Mouse (Mus musculus) cerebellum, postnatal 14 days (tissue): ENCODE results near the gene Psma3.

Experiments used
- DNase-seq, 2 experiments: peaks; one replicate each; pipeline ENCODE4 v3.0.0; 2021; ENCODE audit warnings: mixed read lengths in 2 of 2

The Psma3 gene

GRCm38 (mm10) chr12:70974441-70975266 is at the start of gene Psma3:
Psma3 (plus strand) TSS chr12:70974621.
- DNase-seq, result peak; percentile 91 to 92

- no peak for DNase-seq
Observed at GRCm38 (mm10) chr12:70929781-70930180, 44.6 kb upstream of the Psma3 start.

- peak; percentile 32 to 52 for DNase-seq
Observed at GRCm38 (mm10) chr12:70937150-70937549, 37.3 kb upstream of the Psma3 start.

- peak; percentile 97 for DNase-seq
Observed at GRCm38 (mm10) chr12:70937571-70938384, 36.6 kb upstream of the Psma3 start, which contains the start of gene Actr10. Actr10 (plus strand) TSS chr12:70937857.

GRCm38 (mm10) chr12:70940806-70941205 is 33.6 kb upstream of the Psma3 start:
- no peak for DNase-seq

GRCm38 (mm10) chr12:70944181-70944580 is 30.2 kb upstream of the Psma3 start:
- no peak for DNase-seq

- DNase-seq, result no peak
Observed at GRCm38 (mm10) chr12:70946585-70947256, 27.7 kb upstream of the Psma3 start.

GRCm38 (mm10) chr12:70958640-70959039 is 15.8 kb upstream of the Psma3 start:
- no peak for DNase-seq

- no peak for DNase-seq
Observed at GRCm38 (mm10) chr12:70967581-70967980, 6.8 kb upstream of the Psma3 start.

GRCm38 (mm10) chr12:70968141-70968790 is 6.2 kb upstream of the Psma3 start:
- peak; percentile 85 to 88 for DNase-seq

- DNase-seq, result peak; percentile 92 to 93
Observed at GRCm38 (mm10) chr12:70968791-70969307, 5.6 kb upstream of the Psma3 start.

- peak; percentile 67 to 74 for DNase-seq
Observed at GRCm38 (mm10) chr12:70969485-70970184, 4.8 kb upstream of the Psma3 start.

GRCm38 (mm10) chr12:70973831-70974230 is 590 bp upstream of the Psma3 start:
- no peak for DNase-seq

- peak; percentile 20 to 23 for DNase-seq
Observed at GRCm38 (mm10) chr12:70975406-70975805, 985 bp downstream of the Psma3 start.

GRCm38 (mm10) chr12:70975891-70976290 is 1.5 kb downstream of the Psma3 start:
- DNase-seq, result no peak

- no peak for DNase-seq
Observed at GRCm38 (mm10) chr12:70978345-70978744, 3.9 kb downstream of the Psma3 start.

GRCm38 (mm10) chr12:70984855-70985550 is 10.6 kb downstream of the Psma3 start:
- no peak for DNase-seq

GRCm38 (mm10) chr12:70997225-70997624 is 22.8 kb downstream of the Psma3 start:
- no peak for DNase-seq

GRCm38 (mm10) chr12:70999423-70999903 is 25.0 kb downstream of the Psma3 start:
- no peak for DNase-seq

- no peak for DNase-seq
Observed at GRCm38 (mm10) chr12:71000344-71000743, 25.9 kb downstream of the Psma3 start.

GRCm38 (mm10) chr12:71001456-71001855 is 27.0 kb downstream of the Psma3 start:
- no peak for DNase-seq
